Mouse (Mus musculus) cerebellum, adult 9-11 months (tissue): ENCODE data around the gene Usp25.
A peak's percentile ranks its signal among the peaks of the same experiment; 100 is the strongest.

Source experiments
- DNase-seq: peaks from one replicate; pipeline ENCODE4 v3.0.0; 2022

Gene Usp25

DNA sequence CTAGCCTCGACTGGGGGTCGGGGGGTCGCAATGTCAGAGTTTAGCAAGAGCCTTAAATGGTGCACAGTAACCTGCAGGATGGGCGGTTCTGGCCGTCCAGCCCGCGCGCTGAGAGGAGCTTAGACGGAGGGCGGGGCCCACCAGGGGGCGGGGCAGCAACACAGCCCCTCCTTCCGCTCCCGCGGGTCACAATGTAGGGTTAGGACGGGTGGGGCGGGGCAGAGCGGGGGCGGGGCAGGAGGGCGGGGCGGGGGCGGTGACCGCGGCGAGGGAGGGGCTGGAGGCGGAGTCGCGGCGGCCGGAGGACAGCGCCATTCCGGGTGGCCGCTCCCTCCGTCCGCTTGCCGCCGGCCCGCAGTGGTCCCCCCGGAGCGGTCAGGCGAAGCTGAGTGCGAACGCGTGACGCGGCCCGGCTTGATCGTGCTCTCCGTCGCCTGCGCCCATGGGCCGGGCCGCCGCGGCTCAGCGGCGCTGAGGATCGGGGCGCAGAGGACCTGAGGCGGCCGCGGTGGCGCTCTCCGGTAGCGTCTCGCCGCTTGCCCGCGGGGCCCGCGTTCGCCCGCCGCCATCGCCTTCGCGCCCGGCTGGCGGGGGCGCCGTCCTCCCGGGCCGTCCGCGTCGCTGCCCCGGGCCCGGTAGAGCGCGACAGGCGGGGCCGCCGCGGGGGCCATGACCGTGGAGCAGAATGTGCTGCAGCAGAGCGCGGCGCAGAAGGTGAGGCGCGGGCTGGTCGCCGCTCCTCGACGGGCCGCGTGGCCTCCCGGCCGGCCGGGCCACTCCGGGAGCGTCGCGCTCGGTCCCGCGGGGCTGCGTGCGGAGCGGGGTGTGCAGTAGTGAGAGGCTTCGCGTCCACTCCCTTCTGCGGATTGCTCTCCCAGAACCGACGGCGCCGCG, at the start of gene Usp25:
Gene Usp25, plus strand, starts transcription at position 280 of the 894 bp plus-strand sequence.
- DNase-seq, result peak; percentile 92

DNA sequence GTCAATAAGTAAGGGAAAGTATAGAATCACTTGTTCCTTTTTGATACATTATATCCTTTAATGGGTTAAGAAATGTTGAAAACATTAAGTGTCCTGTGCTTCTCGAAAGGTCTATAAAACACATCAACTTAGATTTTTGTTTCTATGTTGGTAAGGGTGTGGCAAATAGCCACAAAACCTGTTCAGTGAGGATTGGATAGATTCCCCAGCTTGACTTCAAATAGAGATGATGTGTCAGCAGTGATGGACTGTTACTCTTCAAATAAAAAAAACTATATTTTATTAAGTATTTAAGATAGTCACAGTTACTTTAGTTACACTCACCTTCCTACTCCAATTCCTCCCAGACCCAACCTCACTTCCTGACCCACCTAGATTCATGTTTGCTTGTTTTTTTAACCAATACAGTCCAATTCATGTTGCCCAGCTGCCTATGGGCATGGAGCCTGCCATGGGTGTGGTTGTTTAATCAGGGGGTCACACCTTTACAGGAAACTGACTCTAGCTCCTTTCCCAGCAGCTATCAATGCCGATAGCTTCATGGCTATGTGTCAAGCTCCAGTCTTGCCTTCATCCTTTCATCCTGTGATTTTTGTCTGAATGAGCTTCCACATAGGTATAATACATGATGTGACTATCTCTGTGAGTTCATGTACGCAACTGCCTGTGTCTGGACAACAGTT, 45.8 kb upstream of the Usp25 start:
- DNase-seq, result no peak

- no peak for DNase-seq
Measured at GRCm38 (mm10) chr16:76971211-76971610, 42.3 kb upstream of the Usp25 start.

DNA sequence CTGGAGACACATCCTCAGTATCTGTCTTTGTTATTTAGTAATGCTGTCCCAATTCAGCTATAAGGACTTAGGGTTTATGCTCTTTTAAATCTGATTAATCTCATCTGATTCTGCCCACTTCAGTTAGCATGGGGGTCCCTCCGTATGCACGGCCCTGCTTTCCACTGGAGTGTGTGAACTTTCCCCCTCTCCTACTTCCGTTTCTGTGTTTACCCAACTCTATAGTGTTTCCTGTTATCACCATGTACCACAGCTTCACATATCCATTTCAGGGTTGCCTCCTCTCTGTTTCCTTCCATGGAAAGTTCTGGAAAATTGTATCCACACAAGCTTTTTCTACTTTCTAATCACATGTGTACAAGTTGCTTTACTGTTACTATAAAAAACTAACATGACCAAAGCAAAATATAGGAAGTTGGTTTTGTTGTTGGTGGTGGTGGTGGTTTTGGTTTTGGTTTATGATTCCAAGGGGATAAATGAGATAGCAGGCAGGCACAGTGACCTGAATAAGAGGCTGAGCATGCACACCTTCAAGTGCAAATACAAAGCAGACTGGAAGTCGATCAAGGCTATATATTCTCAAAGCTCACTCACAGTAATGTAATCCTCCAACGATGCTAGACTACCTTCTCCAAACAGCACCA, 36.6 kb upstream of the Usp25 start:
- DNase-seq, result no peak

GRCm38 (mm10) chr16:76983696-76984095, 29.8 kb upstream of the Usp25 start:
- DNase-seq, result no peak

DNA sequence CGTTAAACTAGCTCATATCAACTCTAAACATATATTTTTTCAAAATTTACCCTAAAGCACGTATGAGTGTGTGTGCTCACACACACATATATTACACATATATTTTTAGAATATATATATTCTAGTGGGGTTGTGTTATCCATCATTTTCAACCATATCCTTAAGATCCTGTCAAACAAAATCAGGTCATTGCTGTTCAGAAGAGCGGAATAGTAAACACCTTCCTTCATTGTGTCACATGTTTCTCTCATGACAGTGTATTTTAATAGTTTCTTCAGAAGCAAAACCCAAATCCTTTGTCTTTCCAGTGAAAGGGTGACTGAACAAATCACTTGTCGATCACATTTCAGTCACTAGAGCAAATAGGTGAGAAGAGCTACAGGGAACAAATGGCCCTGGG, 25.8 kb upstream of the Usp25 start:
- DNase-seq, result no peak

DNA sequence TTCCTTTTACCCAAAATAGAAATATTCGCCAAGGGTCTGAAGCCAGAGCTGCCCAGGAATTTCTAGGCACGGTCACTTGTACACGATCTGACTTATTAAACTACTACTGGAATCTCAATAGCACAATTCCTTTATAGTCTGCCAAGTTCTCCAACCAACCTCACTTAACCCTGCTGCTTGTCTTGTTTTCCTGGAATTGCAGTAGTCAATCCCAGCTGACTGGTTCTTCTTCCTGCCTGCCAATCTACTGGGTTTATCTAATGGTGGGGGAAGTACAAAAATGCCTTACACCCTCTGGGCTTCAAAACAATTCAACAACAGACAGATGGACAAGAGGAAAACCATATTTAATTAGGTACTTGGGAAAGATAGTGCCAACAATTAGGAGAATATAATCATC, 9.6 kb upstream of the Usp25 start:
- no peak for DNase-seq

DNA sequence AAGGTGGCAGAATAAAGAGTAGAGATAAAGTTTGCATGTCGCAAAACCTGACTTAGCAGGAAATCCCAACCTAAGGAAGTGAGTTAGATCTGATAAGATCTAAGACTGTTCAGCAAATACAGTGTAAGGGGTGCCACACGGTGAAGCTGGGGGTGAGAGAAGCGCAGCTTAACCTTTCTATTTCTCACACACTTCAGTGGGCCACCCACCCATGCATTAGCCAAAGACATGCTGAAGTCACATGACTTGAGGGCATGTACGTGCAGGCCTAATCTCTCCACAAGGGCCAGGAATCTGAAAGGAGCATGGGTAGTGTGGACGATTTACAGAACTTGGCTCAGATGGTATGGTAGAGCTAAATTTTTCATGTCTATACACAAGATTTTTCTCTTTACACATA, 4.3 kb upstream of the Usp25 start:
- DNase-seq, result no peak

- no peak for DNase-seq
Measured at GRCm38 (mm10) chr16:77014321-77015211, 1.1 kb downstream of the Usp25 start.

- no peak for DNase-seq
Measured at GRCm38 (mm10) chr16:77015380-77016346, 2.2 kb downstream of the Usp25 start.

DNA sequence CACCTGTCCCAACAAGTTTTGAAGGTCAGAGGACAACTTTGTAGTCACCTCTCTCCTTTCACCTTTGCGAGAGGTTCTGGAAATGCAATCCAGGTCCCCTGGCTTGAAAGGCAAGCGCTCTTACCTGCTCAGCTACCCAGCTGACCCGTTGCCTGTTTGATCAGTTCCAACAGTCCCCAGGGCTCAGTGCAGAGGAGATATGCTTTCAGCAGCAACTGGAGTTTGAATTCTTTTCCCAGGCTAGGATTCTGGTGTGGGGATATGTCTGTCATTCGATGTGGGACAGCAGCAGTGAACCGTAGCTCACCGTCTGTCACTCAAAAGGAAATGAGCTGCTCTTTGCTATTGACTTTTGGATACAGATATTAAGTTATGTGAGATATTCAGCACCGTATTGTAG, 4.4 kb downstream of the Usp25 start:
- no peak for DNase-seq

DNA sequence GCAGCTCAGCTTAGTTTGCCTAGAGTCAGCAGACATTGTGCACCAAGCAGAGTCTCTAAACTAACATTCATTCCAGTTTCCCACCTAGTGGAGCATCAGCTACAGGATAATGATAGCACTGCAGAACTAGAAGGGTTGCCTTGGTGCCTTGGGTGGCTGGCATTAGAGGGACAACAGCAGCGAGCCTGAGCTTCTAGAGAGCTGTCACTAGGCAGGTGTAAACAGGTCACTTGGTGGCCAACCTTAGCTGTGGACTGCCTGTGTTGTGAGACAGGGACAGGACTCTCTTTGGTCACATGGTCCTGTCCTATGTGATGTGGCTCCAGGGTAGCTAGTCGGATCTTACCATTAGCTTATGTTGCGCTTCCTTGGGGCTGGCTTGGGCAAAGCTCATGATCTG, 6.7 kb downstream of the Usp25 start:
- DNase-seq, result no peak

- DNase-seq, result no peak
Measured at GRCm38 (mm10) chr16:77023627-77024379, 10.3 kb downstream of the Usp25 start.

GRCm38 (mm10) chr16:77026099-77026498, 12.6 kb downstream of the Usp25 start:
- DNase-seq, result no peak

DNA sequence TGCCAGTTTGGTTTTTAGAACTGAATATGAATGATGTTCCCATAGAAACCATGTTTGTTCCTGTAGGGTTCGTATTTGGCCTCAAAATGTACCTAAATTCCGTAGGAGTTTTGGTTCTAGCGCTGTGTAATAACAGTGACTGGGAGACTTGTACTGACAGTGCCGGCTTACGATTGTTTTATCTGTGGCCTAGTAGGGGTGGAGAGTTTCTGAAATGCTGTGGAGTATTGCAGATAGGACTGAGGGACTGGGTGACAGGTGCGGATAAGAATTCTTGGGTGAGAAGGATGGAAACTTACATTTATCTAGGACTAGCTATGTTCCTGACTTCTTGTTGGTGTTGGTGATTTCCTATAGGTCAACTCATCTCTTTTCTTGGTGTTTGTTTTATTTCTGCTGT, 13.4 kb downstream of the Usp25 start:
- no peak for DNase-seq

GRCm38 (mm10) chr16:77027976-77028686, 14.6 kb downstream of the Usp25 start:
- DNase-seq, result no peak

DNA sequence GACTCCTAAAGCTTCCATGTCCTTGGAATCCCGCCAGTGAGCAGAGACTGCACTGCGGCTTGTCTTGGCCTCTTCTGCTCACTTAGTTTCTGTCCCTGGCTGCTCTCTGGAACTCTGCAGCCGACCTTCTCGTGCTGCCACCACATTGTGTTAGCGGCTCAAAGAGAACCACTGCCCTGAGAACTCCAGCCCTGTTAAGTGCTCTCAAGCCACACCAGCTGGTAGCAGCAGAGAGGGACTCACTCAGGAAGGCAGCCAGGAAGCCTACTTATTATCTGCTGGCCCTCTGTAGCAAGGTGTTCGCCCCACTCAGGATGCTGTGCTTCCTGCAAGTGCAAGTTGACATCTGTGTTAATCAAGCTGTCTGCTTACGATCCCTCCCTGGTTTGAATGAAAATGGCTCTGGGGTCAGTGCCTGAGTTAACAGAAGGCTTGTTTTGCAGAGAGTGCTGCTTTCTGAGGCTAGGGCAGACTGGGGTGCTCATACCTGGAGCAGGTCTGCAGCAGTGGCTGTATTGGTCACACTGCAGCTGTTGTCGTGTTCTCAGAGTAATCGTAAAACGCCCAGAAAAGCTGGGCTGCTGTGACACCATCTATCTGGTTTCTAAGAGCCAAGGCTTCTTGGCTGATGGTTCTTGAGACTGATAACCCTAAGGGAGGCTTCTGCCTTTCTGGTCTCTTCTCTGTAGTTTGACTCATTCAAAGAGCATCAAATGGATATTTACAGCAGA, 15.3 kb downstream of the Usp25 start:
- peak; percentile 74 for DNase-seq

GRCm38 (mm10) chr16:77030435-77030834, 16.9 kb downstream of the Usp25 start:
- no peak for DNase-seq

DNA sequence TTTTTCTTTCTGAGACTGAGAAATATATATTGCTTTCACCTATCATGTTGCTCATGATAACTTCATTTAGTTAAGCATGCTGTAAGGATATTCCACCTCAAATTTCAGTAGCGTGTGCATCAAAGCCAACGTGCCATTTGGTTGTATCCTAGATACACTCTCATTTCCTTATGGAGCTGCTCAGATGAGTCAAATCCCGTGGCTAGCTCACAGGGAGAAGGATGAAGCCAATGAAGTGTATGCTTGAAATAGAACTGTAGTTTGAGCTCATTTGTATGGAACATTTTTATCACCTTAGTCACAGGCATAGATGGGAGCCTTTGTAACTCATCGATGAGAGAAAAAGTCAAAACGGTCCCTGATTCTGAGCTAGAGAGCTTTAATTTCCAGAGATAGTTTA, 20.8 kb downstream of the Usp25 start:
- no peak for DNase-seq
